Mouse (Mus musculus) kidney, adult 11 months (tissue): ENCODE results near the gene Trhde.

Experiments used
- DNase-seq: peaks from one replicate; pipeline ENCODE4 v3.0.0; 2022

Gene Trhde

DNA sequence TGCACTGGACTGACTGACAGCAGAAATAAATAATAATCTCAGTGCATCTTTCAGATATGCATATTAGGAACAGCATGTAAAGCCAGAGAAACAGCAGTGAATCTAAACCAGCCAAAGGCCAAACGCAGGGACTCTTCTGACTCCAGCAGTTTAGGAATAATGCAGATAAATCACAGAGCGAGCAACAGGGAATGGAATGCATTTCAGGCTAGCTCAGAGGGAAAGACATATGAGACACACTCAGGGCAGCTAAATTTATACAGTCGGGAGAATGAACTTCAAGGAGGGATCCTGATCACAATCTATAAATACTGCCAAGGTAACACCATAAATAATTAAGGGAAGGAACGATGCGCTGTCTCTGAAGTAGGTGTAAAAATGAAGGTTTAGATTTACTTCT lies 66.4 kb downstream of the Trhde start:
- DNase-seq: no peak

DNA sequence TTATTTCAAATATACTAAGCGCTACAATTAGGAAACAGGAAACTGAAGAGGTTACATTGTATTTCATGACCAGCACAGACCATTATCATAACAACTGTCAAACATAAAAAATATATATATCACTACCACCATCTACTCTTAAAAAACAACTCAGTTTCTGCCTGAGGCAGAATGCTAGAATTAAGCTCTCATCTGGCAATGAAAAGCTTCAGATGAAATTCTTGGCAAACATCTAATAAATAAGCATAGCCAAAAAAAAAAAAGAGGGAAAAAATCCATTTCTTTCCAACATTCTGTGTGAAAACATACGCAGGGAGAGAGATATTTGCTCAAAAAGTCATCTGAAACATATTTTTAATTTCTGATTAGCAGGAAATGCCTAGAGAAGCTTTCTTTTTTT lies 67.0 kb downstream of the Trhde start:
- no peak for DNase-seq

DNA sequence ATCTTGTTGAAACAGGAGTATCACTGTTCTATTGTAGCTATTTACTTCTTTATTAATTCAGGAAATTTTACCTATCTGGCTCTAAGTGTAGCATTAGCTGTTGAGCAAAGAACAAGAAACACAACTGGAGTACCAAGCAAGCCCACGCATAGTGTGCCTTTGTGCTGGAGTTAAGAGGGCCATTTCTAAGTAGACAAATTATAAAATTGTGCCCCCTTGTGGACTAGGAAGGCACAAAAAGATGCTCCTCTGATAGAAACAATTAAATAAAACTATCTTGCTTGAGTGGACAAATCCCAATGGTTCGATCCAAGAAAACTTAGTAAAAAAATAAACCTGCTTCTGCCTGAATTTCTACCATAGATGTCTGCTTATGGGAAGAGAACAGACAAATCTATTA lies 76.5 kb downstream of the Trhde start:
- no peak for DNase-seq

DNA sequence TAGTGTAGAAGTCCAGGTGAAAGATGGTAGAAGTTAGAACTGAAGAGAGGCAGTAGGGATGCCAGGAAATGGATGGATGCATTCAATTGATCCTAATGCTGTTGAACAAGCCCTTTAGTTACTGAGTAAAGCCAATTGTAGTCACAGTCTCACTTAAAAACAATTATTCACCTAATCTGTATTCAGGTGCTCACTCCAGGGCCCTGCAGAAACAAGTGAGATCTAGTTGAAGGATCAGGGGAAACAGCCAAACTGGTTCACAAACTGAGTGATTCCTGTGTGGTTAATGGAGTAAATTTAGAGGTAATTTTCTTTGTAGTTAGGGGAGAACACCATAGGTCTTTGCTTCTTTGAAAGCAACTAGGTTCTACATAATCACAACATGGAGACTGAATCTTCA lies 100.3 kb downstream of the Trhde start:
- no peak for DNase-seq

DNA sequence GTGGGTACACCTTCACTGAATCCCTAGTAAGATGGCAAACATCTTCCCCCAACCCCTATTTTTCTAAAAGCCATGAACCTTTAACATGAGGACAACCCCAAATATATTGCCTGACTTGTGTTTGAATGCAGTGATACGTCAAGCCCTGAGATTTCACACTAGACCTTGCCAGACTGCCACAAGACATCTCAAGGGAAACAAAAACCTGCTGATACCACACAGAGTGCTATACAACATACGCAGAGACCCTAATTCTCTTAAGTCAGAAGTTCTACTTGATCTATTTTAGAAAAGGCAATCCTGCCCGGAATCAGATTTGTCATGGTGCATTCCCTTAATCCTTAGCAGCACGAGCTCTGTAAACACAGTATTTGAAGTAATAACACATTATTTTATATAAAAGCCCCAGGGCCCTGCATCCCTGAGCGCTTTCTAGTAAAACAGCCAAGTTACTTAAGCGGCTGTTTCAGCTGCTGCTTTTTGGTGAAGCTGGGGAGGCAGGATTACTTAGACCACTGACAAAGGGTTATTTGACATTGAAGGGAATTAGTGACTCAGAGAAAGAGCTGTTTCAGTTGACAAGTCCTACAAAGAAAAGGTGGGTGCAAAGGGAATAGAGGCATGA lies 130.2 kb downstream of the Trhde start:
- no peak for DNase-seq

DNA sequence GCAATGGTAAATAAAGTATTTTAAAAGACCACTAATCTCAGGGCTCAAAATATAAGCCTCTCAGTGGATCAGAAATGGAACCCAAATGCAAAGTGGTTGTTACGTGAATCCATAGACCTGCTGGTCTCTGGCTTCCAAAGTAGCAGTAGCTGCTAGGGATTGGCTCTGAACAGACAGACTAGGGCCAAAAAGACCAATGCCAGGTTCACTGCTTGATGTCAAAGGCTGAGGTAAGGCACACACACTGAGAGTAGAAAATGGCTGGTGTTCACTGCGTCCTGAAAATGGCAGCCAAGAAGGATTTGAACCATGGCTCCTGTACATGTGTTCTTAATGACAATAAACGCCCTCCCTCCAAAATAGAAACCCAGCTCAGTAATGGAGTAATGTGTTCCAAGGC lies 209.1 kb downstream of the Trhde start:
- no peak for DNase-seq

DNA sequence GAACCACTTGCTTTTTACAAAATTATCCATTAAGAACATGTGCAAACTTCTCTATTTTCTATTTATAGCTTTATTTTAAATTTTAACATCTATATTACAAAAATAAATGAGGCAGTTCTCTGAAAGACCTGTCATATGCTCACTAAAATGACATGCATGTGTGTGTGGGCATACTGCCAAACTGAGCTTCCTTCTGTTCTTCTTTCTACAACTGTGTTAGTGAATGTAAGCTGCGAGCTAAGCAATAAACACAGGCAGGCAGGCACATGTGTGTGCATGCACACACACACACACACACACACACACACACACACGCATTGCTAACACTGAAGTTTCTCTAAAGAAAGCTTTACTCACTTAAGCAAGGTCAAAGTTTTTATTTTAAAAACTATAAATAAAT lies 223.2 kb downstream of the Trhde start:
- DNase-seq: no peak

DNA sequence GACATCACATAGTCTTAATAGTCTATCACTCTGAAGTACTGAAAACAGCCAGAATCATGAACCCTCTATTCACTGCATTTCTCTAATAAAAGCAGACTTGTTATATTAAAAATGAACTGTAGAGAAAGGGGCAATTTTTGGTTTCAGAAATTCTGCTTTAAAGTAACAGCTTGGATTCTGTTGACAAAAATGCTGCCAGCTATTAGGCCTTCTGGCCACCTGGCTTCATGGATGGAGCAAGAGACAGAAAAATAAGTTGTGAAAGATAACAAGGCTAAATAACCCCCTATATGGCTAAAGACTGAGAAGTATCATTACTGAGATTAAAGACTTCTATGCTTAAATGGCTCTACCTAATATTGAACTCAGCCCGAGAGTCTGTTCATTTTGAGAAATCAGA lies 234.2 kb downstream of the Trhde start:
- DNase-seq: no peak

DNA sequence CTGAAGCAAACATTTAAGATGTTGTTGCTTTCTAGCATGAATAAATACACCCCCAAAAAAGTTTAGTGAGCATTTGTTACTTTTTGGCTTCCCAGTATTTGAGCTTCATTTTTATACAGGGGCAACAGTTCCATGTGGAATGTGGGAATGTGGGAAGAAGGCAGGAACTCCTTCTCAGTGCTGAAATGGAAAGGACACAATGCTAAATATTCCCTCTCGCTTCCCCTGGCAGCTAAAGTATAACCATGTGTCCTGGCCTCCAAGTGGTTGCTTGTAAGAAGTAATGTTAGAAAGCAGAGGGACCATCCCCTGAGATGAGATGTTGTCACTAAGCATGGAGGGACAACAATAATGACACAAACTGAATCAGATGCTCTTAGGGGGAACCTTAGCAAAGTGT lies 292.9 kb downstream of the Trhde start:
- no peak for DNase-seq

DNA sequence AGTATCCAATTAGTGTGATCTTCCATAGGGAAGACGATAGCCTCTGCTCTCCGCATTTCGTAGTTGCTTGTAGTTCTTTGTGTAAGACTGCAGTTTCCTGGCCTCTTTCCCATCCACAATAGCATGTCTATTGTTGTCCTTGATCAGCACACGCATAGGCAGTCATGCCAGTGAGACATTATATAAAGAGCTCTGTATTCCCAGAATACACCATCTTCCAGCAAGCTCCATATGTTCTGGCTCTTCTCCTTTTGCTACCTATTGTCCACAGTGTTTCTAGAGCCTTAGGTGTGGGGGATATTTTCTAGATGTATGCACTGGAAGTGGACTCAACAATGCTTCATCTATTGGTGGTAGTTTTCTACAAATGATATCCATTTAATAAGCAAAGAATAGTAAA lies 313.3 kb downstream of the Trhde start:
- DNase-seq: no peak

DNA sequence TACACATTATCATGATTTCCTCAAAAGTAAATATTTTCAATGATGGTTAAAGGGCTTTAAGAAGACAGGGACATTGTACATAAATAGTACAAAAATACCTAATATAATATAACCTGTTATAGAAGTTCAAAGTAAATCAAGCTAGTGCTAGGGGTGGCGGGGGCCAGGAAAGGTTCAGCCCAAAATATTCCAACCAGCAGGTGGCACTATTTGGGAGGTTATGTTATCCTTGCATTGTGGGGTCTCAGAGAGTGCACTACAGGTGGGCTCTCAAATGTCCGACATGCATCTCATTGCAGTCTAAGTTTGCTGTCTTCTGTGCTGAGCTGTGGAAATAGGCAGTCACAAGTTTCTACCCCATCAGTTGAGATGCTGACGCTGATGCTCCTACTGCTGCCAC lies 346.5 kb downstream of the Trhde start:
- no peak for DNase-seq

DNA sequence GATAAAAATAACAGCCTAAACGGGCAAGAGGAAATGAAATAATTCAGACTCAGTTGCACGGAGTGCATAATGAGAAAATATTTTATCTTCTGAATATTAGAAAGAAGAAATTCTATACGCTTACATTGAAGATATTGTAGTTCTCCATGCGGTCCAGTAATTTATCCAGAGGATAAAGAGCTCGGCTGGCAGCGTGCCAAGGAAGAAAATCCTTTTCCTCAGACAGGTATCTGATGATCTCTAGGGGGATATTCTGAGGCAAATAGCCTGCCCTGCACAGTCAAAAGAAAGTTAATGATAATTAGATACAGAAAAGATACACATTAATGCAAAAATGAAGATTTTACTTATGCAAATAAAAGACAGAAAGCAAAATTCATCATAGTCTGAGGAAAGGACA lies 354.0 kb downstream of the Trhde start:
- DNase-seq: no peak

DNA sequence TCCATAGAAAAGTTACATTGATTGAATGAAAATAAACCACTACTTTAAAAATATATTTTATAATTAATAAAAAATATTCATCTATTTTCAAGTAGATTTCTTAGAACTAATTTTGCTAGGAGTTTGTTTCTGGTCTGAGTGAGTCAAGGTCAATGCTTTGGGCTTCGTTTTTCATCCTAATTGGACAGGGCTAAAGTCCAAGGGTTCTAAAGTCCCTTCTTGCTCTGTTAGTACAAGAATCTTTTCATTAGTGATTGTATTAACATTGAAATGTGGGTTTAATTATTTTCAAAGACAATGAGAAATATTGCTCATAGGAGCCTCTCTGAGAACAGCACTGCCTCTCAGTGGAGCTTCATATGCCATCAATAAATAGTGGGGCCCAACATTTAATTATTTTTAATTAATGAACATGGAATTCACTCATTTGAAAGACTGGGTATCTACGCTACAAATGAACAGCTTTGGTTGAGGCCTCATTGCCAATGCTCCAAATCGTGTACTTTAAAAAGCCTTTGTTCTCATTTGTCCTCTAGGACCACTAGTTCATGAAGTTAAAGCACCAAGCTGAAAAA lies 383.1 kb downstream of the Trhde start:
- peak; percentile 4 for DNase-seq

DNA sequence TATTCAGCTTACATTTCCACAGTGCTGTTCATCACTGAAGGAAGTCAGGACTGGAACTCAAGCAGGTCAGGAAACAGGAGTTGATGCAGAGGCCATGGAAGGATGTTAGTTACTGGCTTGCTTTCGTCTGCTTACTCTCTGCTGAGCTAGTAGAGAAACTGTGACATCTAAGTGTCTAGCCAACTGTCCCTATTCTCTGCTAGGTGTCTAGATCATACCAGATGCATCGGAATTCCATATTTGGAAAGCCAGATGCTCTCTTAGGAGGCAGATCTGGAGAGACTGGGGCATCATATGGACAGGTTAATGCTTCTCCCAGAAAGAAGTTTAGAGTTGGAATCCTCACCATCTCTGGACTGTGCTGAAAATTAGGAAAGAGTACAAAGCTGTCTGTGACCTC lies 386.4 kb downstream of the Trhde start:
- DNase-seq: no peak

DNA sequence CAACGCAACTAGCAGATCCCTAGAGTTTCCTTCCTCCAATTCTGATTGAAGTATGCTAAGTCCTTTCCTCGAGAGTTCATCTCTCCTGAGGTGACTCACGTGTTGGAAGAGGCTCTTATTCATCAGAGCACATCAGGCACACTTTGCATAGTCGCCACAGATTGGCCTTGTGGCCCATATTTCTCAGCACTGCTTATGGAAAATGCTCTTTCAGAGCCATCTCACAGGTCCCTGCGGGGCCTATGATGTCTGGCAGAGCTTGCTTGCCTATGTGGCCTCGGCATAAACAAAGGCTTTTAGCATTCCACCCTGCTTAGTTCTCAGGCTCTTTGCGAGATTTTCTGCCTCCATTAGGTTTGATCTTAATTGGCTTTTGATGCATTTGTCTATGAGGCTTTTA lies 396.8 kb downstream of the Trhde start:
- DNase-seq: no peak

DNA sequence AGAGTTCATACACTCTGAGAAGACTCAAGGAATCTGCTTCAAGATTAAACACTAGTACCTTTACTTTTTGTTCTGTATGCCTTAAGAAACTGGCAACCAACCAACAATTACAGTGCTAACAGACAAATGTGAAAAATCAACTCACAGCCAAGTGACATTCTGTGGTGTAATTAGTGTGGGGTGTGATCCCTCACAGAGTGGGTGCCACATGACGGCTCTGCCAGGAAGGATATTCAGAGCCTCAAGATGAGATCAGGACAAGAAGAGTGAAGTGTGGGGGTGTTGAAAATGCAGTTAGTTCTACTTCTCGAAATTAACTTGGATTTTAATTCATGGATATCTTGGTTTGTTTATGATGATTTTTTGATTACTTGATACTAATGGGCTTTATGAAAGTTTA lies 398.3 kb downstream of the Trhde start:
- no peak for DNase-seq

DNA sequence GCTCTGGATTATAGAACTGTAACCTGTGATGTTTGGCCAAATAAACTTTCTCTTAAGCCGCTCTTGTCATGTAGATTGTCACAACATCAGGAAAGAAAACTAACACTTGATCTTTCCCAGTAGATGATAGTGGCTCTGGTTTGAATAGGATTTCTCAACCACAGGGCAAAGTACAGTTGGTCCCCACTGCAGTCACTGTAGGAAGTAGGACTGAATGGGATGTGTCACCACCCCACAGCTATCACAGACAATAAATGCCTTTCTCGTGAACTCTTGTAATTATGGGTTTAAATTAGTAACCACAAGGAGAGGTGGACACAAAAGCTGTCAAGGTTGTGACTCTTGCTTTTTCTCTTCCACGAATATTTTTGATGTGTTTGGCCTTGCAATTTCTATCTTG lies 431.3 kb downstream of the Trhde start:
- no peak for DNase-seq

DNA sequence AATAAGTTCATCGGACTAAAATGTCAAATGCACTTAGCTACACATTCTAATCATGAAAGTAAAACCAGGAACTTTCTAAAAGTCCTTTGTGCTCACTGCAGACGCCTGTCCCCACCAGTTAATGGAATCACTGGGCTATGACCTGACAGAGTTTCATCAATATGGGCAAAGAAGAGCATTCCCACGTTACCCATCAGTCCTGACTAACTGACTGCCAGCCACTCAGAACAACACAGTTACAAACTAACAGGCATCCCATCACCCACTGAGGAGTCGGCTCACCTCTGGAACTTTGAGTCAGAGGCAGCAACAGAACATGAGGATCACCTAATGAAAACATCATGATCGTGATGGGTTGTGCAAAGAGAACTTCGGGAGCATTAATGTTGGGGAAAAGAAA lies 438.7 kb downstream of the Trhde start:
- DNase-seq: no peak

DNA sequence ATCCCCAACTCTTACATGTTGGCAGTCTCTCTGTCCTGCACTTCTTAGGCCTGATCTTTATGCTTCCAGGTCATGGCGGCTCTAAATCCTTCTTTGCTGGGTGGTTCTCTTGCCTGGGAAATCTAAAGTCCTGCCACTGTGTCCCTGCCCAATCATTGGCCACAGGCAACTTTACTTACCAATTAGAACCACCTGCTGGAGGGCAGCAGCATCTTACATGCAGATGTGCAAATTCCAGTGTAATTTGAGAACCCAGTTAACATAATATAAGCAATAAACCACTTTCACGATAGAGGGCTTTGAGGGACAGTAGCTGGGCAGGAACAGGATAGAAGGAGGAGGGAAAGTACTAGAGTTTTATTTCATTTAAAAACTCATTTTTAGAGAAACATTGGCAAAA lies 439.5 kb downstream of the Trhde start:
- DNase-seq: no peak
